Mouse (Mus musculus) olfactory bulb, adult 2 months (tissue): ENCODE data around the gene Slc25a3.

Experiments
- CTCF ChIP-seq: fragments of 200-500 bp; IDR thresholded peaks from 2 replicates; pipeline ENCODE4 v1.5.1; 2012; ENCODE audit warnings: low read depth, mild to moderate bottlenecking, low read length, moderate library complexity; ENCODE audit not compliant: insufficient read depth
- POLR2A ChIP-seq: fragments of 200-500 bp; IDR thresholded peaks from 2 replicates; pipeline ENCODE4 v1.6.1; 2012; ENCODE audit warnings: mild to moderate bottlenecking, low read depth, low read length, moderate library complexity; ENCODE audit not compliant: insufficient read depth

- TF ChIP-seq CTCF (no peak), POLR2A (no peak)
These were observed 45.7 kb upstream of the Slc25a3 start for GRCm38 (mm10) chr10:91169414-91170065.
